Comparison of ENCODE assay signal across 8 mouse cellular contexts in the genomic region with DNA sequence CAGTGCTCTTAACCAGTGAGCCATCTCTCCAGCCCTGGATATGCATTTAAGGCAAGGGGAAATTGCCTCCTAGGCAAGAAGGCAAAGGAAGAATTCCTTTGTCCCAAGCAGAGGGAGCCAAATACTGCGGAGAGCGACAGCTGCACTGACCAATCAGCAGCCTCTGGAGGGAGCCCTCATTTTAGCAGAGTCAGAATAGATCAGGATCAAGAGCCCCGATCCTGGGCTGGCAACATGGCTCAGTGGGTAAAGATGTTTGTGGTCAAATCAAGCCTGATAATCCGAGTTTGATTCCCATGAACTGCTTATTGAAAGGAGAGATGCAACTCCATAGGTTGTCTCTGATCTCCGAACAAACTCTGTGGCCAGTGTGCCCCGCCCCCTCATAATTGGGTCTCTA. TPM values are rescaled to one million over a fixed set of nuclear protein-coding genes. Genes with fewer than 3 reads are reported as not detected.
DNase-seq lines count a peak whose midpoint lies in the region; ATAC-seq and TF ChIP-seq lines count a peak whose summit lies in the region.

No protein-coding gene starts in this region.

- H3K36me3 ChIP-seq in kidney, embryonic 14.5 days (ENCODE audit: control insufficient read depth, insufficient read depth, low read length) = no peaks in the 10 kb centered on the region
- no peaks in the 10 kb centered on the region for H3K36me3 ChIP-seq in stomach, embryonic 15.5 days

- no peaks in the 10 kb centered on the region for H3K27me3 ChIP-seq in kidney, embryonic 14.5 days (ENCODE audit: control insufficient read depth, insufficient read depth, low read length)
- no peaks in the 10 kb centered on the region for H3K27me3 ChIP-seq in stomach, embryonic 15.5 days (replicated peaks)

- H3K27ac ChIP-seq in bone marrow macrophage, adult 2 months (ENCODE audit: insufficient read depth, low read depth, low read length) = no peak overlapping the region
- H3K27ac ChIP-seq in kidney, embryonic 14.5 days (ENCODE audit: low read depth, low read length) = no peak overlapping the region
- H3K27ac ChIP-seq in stomach, embryonic 15.5 days = no peak overlapping the region

- H3K4me3 ChIP-seq in bone marrow macrophage, adult 2 months (ENCODE audit: insufficient read depth, low read length) = no peak overlapping the region
- no peak overlapping the region for H3K4me3 ChIP-seq in kidney, embryonic 14.5 days (ENCODE audit: low read length)
- peak overlapping the region; percentile 18; the same call in 1 of the 2 replicates for H3K4me3 ChIP-seq in stomach, embryonic 15.5 days (replicated peaks)

- H3K9ac ChIP-seq in kidney, embryonic 14.5 days (ENCODE audit: low read depth, low read length) = no peak overlapping the region
- H3K9ac ChIP-seq in stomach, embryonic 15.5 days = no peak overlapping the region

- TF ChIP-seq POLR2A in bone marrow macrophage, adult 2 months (IDR thresholded peaks at IDR 0.05; ENCODE audit: borderline replicate concordance, low read depth, low read length) = no peak

- peak; percentile 66; the same call in 1 of the 2 replicates for ATAC-seq in kidney, embryonic 14.5 days (ENCODE audit: low FRiP score, low TSS enrichment)
- 0 out of 2 replicates have a peak, but pooled peaks have one; percentile 28 for ATAC-seq in stomach, embryonic 15.5 days (ENCODE audit: insufficient read depth, low FRiP score, low read depth)
- no peak for ATAC-seq in erythroid progenitor cell, adult 5-6 weeks (replicated peaks; ENCODE audit: low FRiP score, poor library complexity, severe bottlenecking)

- peak; percentile 23; the same call in 1 of the 2 replicates for TF ChIP-seq CTCF in bone marrow macrophage, adult 2 months (IDR thresholded peaks at IDR 0.05; ENCODE audit: low read depth, low read length)

- H3K4me1 ChIP-seq in bone marrow macrophage, adult 2 months (ENCODE audit: control insufficient read depth, insufficient read depth, low read length) = peaks cover 4% of the 10 kb centered on the region
- H3K4me1 ChIP-seq in kidney, embryonic 14.5 days (ENCODE audit: control insufficient read depth, insufficient read depth, low read length) = peaks cover 10% of the 10 kb centered on the region; the same call in 1 of the 2 replicates
- H3K4me1 ChIP-seq in stomach, embryonic 15.5 days = peaks cover 7% of the 10 kb centered on the region; the same call in 1 of the 2 replicates

- H3K4me2 ChIP-seq in kidney, embryonic 14.5 days (replicated peaks; ENCODE audit: low read depth, low read length) = no peak overlapping the region
- H3K4me2 ChIP-seq in stomach, embryonic 15.5 days = peak overlapping the region; percentile 29; the same call in 1 of the 2 replicates

- 56% methylated on average over 6 of the region's 6 CpGs for WGBS in kidney, embryonic 14.5 days
- WGBS in stomach, embryonic 15.5 days = 56% methylated on average over 6 of the region's 6 CpGs

- no peaks in the 10 kb centered on the region for H3K9me3 ChIP-seq in kidney, embryonic 14.5 days (ENCODE audit: control insufficient read depth, low read length)
- no peaks in the 10 kb centered on the region for H3K9me3 ChIP-seq in stomach, embryonic 15.5 days

- peak; percentile 26 to 48 for DNase-seq in layer of hippocampus, postnatal 14 days (ENCODE audit: low spot score in 2 of 2)
- no peak for DNase-seq in layer of hippocampus, adult 9-11 months
- DNase-seq in gastrocnemius, postnatal 25 days = peak; percentile 23
- DNase-seq in lung, postnatal 14 days = peak; percentile 62

RNA-seq across cellular contexts. Expression of a gene that starts 20.3 kb away (rescaled TPM):
- total RNA-seq in layer of hippocampus, postnatal 14 days (2021) = 10 to 100 TPM; 62.9 to 65.8 TPM
- polyA plus RNA-seq in bone marrow macrophage, adult 2 months (2012; ENCODE audit: insufficient read depth, insufficient read length, missing spikeins) = 104 and 110 TPM in 2 replicates
- total RNA-seq in gastrocnemius, postnatal 25 days (2021) = 10 to 100 TPM; 48.5 to 55.8 TPM
- polyA plus RNA-seq in kidney, embryonic 14.5 days (2014; fragmentation: Nextera tagmentation; extraction: Ambion mirVana) = 111 TPM in 2 replicates
- polyA plus RNA-seq in stomach, embryonic 15.5 days (2015; fragmentation: Nextera tagmentation; extraction: Ambion mirVana) = 107 and 111 TPM in 2 replicates
- total RNA-seq in erythroid progenitor cell, adult 5-6 weeks (2015; ENCODE audit: low replicate concordance) = 75.0 and 88.0 TPM in 2 replicates
- 58.6 and 69.3 TPM in 2 replicates for total RNA-seq in erythroid progenitor cell, adult 5-6 weeks (2017; ENCODE audit: low replicate concordance)

RNA-seq across cellular contexts. Expression of a gene that starts 42.7 kb away (rescaled TPM):
- 1 to 10 TPM; 3.6 to 5.3 TPM for total RNA-seq in layer of hippocampus, postnatal 14 days (2021)
- 46.2 and 48.5 TPM in 2 replicates for polyA plus RNA-seq in bone marrow macrophage, adult 2 months (2012; ENCODE audit: insufficient read depth, insufficient read length, missing spikeins)
- 1 to 10 TPM in 1 of 2 experiments, under 1 TPM in 1; 0.84 to 1.3 TPM for total RNA-seq in gastrocnemius, postnatal 25 days (2021)
- polyA plus RNA-seq in kidney, embryonic 14.5 days (2014; fragmentation: Nextera tagmentation; extraction: Ambion mirVana) = 7.2 and 11.4 TPM in 2 replicates
- 14.5 and 17.0 TPM in 2 replicates for polyA plus RNA-seq in stomach, embryonic 15.5 days (2015; fragmentation: Nextera tagmentation; extraction: Ambion mirVana)
- 22.3 and 27.7 TPM in 2 replicates for total RNA-seq in erythroid progenitor cell, adult 5-6 weeks (2015; ENCODE audit: low replicate concordance)
- 26.3 TPM in 2 replicates for total RNA-seq in erythroid progenitor cell, adult 5-6 weeks (2017; ENCODE audit: low replicate concordance)
